Mouse (Mus musculus) cerebellum, adult 9-11 months (tissue): ENCODE data around the gene Zfp748.
A peak's percentile ranks its signal among the peaks of the same experiment; 100 is the strongest.

Experiments
- DNase-seq: peaks from one replicate; pipeline ENCODE4 v3.0.0; 2022

Gene Zfp748

DNA sequence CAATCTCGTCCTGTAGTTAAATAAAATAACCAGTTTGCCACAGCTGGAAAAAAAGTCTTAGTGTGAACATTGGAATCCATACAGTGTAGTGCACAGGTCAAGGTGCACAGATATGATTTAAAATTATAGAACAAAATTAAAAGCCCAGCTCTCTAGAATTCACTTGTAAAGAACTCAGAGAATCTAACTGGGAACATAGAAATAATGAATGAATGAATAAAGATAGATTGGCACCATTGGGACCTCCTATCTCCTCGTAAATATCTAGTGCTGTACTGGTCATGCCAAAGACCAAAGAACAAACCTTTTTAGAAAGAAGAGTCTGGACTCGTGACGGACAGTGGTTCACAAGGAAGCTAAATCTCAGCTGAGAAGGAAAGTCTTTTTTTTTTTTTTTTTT, at the start of gene Zfp748:
Zfp748 (minus strand) TSS at position 101 of the 400 bp plus-strand sequence.
- DNase-seq: no peak

DNA sequence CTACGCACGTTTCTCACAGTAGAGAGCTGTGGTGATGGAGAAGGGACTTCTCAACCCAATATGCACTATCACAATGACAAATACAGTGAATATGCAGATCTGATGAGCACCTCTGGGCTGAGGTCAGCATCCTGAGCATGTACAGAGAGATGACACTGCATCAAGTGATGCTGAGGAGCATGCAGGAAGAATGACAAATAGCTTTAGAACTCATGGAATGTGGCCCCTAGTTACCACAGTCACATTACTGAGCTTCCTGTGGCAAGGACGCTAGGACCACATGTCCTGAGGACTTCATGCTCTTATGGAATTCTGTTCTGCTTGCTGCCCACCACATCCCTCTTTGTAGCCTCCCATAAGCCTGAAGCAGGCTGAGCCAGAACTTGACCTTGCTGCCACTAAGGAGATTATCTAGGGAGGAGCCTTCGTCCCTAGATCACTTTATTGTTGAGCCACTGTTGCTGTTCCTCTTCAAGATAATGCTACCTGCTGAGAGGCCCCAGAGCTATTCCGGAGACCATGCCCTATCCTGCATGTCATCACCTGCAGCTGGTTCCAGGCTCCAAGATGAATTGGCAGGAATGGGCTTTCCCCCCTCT, 19.1 kb upstream of the Zfp748 start:
- no peak for DNase-seq

GRCm38 (mm10) chr13:67552505-67553346, 904 bp downstream of the Zfp748 start:
- peak; percentile 92 for DNase-seq

DNA sequence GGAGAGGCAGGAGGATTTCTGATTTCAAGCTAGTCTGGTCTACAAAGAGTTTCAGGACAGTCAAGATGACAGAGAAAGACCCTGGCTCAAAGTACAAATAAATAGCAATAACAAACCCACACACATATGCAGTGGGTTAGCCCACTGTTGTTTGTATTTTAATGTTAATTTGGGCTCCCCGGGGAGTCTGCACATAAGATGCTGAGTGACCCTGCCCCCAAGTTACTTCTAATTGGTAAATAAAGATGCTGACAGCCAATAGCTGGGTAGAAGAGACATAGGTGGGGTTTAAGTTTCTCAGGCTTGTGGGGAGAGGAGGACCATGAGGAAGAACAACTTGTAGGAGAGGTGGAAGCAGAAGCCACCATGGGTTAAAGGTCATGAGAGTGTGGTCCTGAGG, 7.7 kb downstream of the Zfp748 start:
- DNase-seq: no peak

- no peak for DNase-seq
Observed at GRCm38 (mm10) chr13:67527049-67527730, 26.4 kb downstream of the Zfp748 start.

DNA sequence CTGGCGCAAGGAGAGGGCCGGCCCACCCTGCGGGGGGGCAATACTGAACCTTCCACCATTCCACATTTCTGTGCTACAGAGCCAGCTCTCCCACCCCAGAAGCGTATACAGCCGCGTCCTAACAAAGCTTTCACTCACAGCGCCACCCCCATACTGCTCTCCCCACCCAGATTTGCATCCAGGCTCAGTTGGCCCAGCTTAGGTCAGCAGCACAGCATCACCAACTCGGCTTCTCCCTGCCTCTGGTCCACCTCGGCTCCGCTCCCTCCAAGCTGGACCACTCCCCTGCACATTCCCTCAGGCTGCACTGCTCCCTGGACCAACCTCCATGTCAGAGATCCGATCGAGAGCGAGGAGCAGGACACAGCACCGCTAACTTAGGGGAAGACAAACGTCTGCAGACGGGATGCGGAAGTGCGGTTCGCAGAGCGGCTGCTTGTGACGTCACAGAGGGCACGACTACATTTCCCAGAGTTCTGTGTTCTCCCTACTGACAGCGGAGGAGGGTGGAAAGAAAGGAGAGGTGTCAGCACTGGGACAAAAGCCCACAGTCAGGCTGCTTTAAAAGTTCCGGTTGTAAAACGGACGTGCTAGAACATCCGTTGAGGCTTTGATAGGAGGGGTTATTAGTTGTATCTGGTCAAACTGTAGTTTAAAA, 27.7 kb downstream of the Zfp748 start, which contains the start of the genes Gm26965 and Zfp87:
Gm26965 (minus strand) TSS at position 399 of the 658 bp plus-strand sequence.
Zfp87 (minus strand) TSS at position 425 of the 658 bp plus-strand sequence.
- DNase-seq: peak; percentile 94

- DNase-seq: peak; percentile 24
Observed at GRCm38 (mm10) chr13:67500908-67501307, 52.7 kb downstream of the Zfp748 start.

DNA sequence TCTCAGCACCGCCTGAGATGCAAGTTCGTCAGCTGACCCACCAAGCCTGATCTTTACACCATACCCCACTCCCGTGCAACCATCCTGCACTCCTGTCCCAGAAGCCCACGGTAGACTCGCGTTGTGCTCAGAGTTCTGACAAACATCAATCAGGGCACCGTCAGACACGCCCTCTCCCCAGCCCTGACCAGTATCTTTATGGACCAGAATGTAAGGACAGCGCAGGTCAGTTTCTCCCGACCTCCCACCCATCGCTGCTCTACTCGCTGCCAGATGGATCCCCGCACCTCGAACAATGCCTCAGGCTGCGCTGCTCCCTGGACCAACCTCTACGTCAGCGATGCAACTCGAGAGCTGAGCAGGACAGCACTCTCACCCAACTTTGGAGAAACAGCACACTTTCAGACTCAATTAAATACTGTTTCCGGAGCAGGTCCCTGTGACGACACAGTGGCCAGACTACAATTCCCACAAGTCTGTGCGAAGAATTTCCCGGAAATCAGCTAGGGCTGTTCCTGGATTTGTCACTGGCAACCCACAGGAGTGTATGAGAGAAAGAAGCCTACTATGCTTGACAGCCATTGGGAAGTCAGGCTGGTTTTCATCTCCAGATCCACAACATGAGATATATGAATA, 53.4 kb downstream of the Zfp748 start, which contains the start of gene Zfp58:
Zfp58 (minus strand) TSS at position 472 of the 636 bp plus-strand sequence.
- peak; percentile 85 for DNase-seq

DNA sequence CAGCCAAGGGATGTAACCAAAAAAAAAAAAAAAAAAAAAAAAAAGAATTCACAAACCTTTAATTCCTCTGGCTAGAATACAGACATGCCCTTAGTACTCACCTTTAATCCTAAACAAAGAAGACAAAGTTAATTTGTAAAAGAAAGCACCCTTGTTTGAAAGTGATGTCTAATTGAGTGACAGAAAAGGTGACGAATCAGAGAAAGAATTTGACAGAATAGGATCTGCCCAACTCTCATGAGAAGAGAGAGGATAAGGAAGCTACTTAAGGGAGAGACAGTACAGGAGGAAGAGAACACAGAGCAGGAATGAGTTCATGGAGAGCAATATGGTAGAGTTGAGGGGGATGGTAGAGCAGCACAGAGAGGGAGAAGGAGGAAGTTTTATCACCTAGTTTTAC, 58.0 kb downstream of the Zfp748 start:
- DNase-seq: no peak
